Mouse (Mus musculus) olfactory bulb, adult 2 months (tissue): ENCODE results near the gene Zmiz1. TPM values are rescaled to one million over a fixed set of nuclear protein-coding genes. Genes with fewer than 3 reads are reported as not detected.

Experiments used
- H3K27ac ChIP-seq: fragments of 200-500 bp; 2 replicates; pipeline ENCODE4 v1.5.1; 2012; ENCODE audit warnings: low read depth, low read length; ENCODE audit not compliant: insufficient read depth
- H3K4me1 ChIP-seq: fragments of 200-500 bp; 2 replicates; pipeline ENCODE4 v1.6.1; 2012; ENCODE audit warnings: low read length; ENCODE audit not compliant: control insufficient read depth, insufficient read depth
- H3K4me3 ChIP-seq: fragments of 200-500 bp; 2 replicates; pipeline ENCODE4 v1.5.1; 2012; ENCODE audit warnings: mild to moderate bottlenecking, low read depth, low read length, moderate library complexity; ENCODE audit not compliant: insufficient read depth
- CTCF ChIP-seq: fragments of 200-500 bp; IDR thresholded peaks from 2 replicates; pipeline ENCODE4 v1.5.1; 2012; ENCODE audit warnings: low read depth, mild to moderate bottlenecking, low read length, moderate library complexity; ENCODE audit not compliant: insufficient read depth
- POLR2A ChIP-seq: fragments of 200-500 bp; IDR thresholded peaks from 2 replicates; pipeline ENCODE4 v1.6.1; 2012; ENCODE audit warnings: mild to moderate bottlenecking, low read depth, low read length, moderate library complexity; ENCODE audit not compliant: insufficient read depth
- WGBS: fragments of 180-500 bp; shearing (Covaris S2); methylation state at CpG from one replicate; pipeline ENCODE4 v1.1.7; 2018; 5-methylcytosine and 5-hydroxymethylcytosine counted together
- polyA plus RNA-seq: library from polyadenylated mRNA; stranded (reverse); fragments of >200 nt; gene quantifications from 2 replicates; pipeline ENCODE4 v1.2.4, GENCODE M21; 2012; ENCODE audit warnings: low replicate concordance; ENCODE audit not compliant: missing spikeins, insufficient read depth, insufficient read length

The Zmiz1 gene
- polyA plus RNA-seq, 1 experiment = not detected

DNA sequence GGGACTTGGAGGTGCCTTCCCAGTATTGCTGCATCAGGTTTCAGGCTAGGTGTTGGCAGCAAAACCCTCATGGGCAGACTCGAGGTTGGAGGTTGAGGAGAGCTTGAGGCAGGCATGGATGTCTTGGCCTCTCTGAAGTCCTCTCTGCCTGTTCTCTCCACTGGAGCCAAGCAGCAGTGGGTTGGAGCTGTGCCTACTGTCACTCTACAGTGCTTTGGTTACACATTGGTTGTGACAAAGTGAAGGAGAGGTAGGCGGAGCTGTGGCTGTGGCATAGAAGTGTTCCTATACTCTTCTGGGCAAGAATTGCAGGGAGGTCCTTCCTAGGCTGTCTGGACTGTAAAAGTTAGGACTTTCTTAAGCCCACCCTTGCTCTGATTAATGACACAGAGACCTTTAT, 237.4 kb downstream of the Zmiz1 start:
- Histone ChIP-seq H3K27ac (no peak overlapping the region), H3K4me3 (no peak overlapping the region), H3K4me1 (peaks cover 13% of the 10 kb centered on the region)
- no peak for TF ChIP-seq CTCF
- no peak for TF ChIP-seq POLR2A
- 62% methylated on average over 2 of the region's 2 CpGs for WGBS

DNA sequence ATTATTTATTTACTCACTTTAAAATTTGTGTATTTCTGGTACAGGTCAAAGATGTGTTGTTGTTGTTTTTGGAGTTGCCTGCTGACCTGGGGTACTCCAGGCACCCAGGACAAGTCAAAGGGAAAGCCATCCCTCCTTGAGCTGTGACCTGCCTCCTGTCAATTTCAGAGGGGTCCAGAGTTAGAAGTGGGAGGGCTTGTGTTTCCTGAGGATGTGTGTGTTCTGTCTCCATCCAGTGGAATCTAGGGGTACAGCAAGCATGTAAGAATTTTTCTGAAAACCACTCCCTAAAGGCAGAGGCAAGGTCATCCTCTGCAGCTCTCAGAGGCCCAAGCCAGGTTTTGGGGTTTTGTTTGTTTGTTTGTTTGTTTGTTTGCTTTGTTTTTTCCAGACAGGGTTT, 243.0 kb downstream of the Zmiz1 start:
- H3K27ac ChIP-seq = no peak overlapping the region
- no peak for TF ChIP-seq POLR2A
- peak; percentile 42 for TF ChIP-seq CTCF

DNA sequence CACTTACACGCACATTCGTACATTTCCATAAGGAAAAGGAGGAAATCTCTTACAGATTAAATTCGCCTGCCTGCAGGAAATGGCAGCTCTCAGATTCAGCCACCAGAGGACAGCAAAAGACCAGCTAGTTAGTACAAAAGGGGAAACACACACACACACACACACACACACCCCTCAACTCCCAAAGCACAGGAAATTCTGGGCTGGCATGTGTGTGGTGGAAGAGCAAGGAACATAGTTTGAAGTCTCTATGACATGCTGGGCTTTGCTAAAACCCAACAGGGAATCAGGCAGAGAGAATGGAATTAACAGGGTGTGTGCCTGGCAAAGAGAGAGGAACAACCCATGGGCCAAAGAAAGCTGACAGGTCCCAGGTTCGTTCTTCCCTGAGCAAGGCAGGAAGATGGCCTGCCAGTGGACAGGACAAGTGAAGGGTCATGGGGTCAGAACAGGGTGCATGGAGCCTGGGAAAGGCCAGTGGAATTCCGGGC, 248.8 kb downstream of the Zmiz1 start:
- no peak overlapping the region for H3K27ac ChIP-seq
- 76% methylated on average over 5 of the region's 5 CpGs for WGBS

More for the DNA sequence above, 243.0 kb downstream of the Zmiz1 start:
- Histone ChIP-seq H3K4me3 (no peak overlapping the region), H3K4me1 (0 out of 2 replicates have a peak, but pooled peaks cover 2% of the 10 kb centered on the region)

DNA sequence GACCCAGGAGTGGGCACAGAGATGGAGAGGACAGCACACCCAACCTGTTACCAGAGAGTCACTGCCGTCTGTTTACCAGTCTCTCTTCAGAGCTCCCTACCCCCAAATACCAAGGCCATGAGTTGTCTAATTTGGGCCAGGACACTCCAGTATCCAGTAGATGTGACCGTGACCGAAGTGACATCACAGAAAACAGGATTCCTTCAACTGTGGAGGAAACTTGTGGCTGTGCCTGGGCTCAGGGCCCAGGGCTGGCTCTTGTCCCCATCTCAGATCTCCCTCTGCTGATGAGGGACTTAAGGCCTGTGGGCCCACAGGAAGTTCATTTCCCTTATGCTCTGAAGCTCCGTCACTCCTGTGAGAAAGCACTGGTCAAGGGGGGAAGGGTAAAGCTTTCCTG, 249.5 kb downstream of the Zmiz1 start:
- H3K4me3 ChIP-seq = no peak overlapping the region
- no peak for TF ChIP-seq CTCF
- TF ChIP-seq POLR2A = no peak
- no peak overlapping the region for H3K27ac ChIP-seq
- H3K4me1 ChIP-seq = peaks cover 4% of the 10 kb centered on the region; the same call in 1 of the 2 replicates
- 60% methylated on average over 4 of the region's 4 CpGs for WGBS

More for the DNA sequence above, 248.8 kb downstream of the Zmiz1 start:
- TF ChIP-seq CTCF (no peak), POLR2A (no peak)
- peaks cover 4% of the 10 kb centered on the region; the same call in 1 of the 2 replicates for H3K4me1 ChIP-seq
- H3K4me3 ChIP-seq = no peak overlapping the region

DNA sequence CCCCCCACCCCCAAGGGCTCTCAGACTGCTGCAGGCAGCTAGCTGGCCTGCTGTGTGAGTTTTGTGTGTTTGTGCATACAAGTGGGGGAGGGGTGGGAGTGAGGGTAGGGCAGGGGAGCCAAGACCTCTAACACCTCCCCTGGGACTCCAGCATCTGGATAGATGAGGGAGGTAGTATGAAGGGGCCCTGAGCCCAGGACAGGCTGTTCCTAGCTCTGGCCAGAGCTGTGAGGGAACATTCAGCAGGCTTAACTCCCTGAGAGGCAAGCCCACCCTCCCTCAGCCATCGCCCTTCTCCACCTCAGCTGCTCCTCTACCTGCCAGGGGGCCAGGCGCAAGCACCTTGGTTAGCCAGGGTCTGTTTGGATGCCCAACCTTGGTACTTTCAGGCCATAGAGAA, 249.9 kb downstream of the Zmiz1 start:
- TF ChIP-seq POLR2A (no peak), CTCF (no peak)
- H3K27ac ChIP-seq = no peak overlapping the region
- WGBS = 94% methylated on average over 2 of the region's 2 CpGs
- H3K4me1 ChIP-seq = peaks cover 4% of the 10 kb centered on the region; the same call in 1 of the 2 replicates
- no peak overlapping the region for H3K4me3 ChIP-seq

DNA sequence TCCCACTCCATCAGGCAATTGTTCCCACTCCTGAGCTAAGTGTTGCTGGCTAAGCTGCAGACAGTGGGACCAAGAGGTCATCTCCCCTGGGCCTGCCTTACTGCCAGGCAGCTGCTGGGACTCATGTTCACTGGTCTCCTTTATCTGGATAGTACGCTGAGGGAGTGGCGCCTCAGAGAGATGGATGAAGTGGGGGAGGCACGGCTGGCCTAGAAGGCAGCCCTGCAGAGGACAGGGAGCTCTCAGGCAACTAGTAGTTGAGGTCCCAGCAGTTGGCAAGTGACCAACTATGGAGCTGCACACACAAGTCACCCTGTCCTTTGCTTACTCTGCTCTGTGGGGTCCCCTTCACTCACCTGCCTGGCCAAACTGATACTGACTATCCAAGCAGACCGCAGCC, 251.1 kb downstream of the Zmiz1 start:
- peaks cover 4% of the 10 kb centered on the region; the same call in 1 of the 2 replicates for H3K4me1 ChIP-seq
- H3K27ac ChIP-seq = no peak overlapping the region
- WGBS = 91% methylated on average over 4 of the region's 4 CpGs
- TF ChIP-seq CTCF (no peak), POLR2A (no peak)
- H3K4me3 ChIP-seq = no peak overlapping the region

- H3K27ac ChIP-seq = no peak overlapping the region
- WGBS = 87% methylated on average over 4 of the region's 4 CpGs
- H3K4me1 ChIP-seq = peaks cover 4% of the 10 kb centered on the region; the same call in 1 of the 2 replicates
- TF ChIP-seq CTCF (no peak), POLR2A (no peak)
- no peak overlapping the region for H3K4me3 ChIP-seq
These were observed 251.7 kb downstream of the Zmiz1 start for GRCm38 (mm10) chr14:25710681-25711080.

DNA sequence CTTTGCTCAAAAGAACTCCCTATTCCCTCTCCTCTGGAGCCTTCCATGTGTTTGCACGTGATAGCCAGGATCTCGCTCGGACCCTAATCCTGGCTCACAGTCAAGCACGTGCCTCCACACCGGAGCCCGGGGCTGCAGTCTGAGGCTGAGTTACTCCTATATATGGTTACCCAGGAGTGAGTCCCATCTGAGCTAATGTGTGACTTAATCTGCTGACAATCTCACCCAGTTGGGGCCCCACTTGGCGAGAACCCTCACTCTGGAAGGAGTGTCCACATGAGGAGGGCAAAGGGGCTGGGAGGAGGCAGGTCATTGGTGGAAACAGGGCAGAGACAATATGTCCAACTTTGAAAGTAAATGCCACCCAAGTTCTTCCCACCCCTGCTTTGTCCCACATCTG, 252.2 kb downstream of the Zmiz1 start:
- WGBS = 76% methylated on average over 7 of the region's 7 CpGs
- H3K4me1 ChIP-seq = peaks cover 4% of the 10 kb centered on the region; the same call in 1 of the 2 replicates
- no peak for TF ChIP-seq CTCF
- no peak for TF ChIP-seq POLR2A
- no peak overlapping the region for H3K4me3 ChIP-seq
- H3K27ac ChIP-seq = no peak overlapping the region

DNA sequence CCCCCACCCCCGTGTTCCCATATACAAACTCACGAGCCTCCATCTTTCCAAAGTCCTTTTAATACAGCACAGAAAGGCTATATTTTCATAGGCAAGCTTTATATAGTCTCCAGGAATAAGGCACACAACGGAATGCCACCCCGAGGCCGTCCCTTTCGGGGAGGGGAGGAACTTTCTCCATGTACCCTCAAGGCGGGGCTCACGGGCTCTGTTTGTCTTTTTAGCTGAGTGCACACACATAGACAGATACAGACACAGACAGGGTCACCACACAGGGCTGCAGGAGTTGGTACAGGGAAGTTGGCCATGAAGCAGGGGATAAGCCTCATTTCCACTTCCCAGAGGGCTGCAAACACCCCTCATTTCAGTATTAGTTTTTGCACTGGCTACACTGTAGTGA, 252.6 kb downstream of the Zmiz1 start:
- Histone ChIP-seq H3K27ac (no peak overlapping the region), H3K4me3 (no peak overlapping the region), H3K4me1 (peaks cover 4% of the 10 kb centered on the region; the same call in 1 of the 2 replicates)
- 77% methylated on average over 8 of the region's 8 CpGs for WGBS
- no peak for TF ChIP-seq CTCF
- no peak for TF ChIP-seq POLR2A

- peak; percentile 40; the same call in 1 of the 2 replicates for TF ChIP-seq CTCF
- no peak for TF ChIP-seq POLR2A
- Histone ChIP-seq H3K4me3 (no peak overlapping the region), H3K4me1 (peaks cover 17% of the 10 kb centered on the region), H3K27ac (no peak overlapping the region)
- 27% methylated on average over 4 of the region's 4 CpGs for WGBS
These were observed 254.5 kb downstream of the Zmiz1 start for GRCm38 (mm10) chr14:25713443-25713842.

Other genes with a start within 250 kb of the Zmiz1 start
- not detected in 2 replicates for gene Ppif, start 235.0 kb downstream of the Zmiz1 start, polyA plus RNA-seq